Mouse (Mus musculus): ENCODE measurements around the gene Ikzf3.

Ikzf3 gene

GRCm38 (mm10) chr11:98545711-98546231 lies at the start of gene Ikzf3:
Gene Ikzf3, minus strand, starts transcription at chr11:98546031.
- DNase-seq = peak; percentile 82 to 83

- DNase-seq = no peak
Observed at GRCm38 (mm10) chr11:98595473-98595872, 49.6 kb upstream of the Ikzf3 start.

GRCm38 (mm10) chr11:98595021-98595420 lies 49.2 kb upstream of the Ikzf3 start:
- DNase-seq = no peak

- no peak for DNase-seq
Observed at GRCm38 (mm10) chr11:98590548-98591445, 45.0 kb upstream of the Ikzf3 start.

GRCm38 (mm10) chr11:98589306-98589705 lies 43.5 kb upstream of the Ikzf3 start:
- DNase-seq = no peak

GRCm38 (mm10) chr11:98588833-98589281 lies 43.0 kb upstream of the Ikzf3 start:
- no peak for DNase-seq

GRCm38 (mm10) chr11:98587684-98588546 lies 42.1 kb upstream of the Ikzf3 start:
- DNase-seq = peak; percentile 43 to 56

- peak; percentile 98 for DNase-seq
Observed at GRCm38 (mm10) chr11:98586892-98587563, 41.2 kb upstream of the Ikzf3 start, which contains the start of gene Ormdl3. Gene Ormdl3, minus strand, starts transcription at chr11:98587368.

- DNase-seq = no peak
Observed at GRCm38 (mm10) chr11:98586087-98586891, 40.5 kb upstream of the Ikzf3 start.

GRCm38 (mm10) chr11:98584629-98585177 lies 38.9 kb upstream of the Ikzf3 start:
- no peak for DNase-seq

GRCm38 (mm10) chr11:98584146-98584545 lies 38.3 kb upstream of the Ikzf3 start:
- no peak for DNase-seq

GRCm38 (mm10) chr11:98583571-98583970 lies 37.7 kb upstream of the Ikzf3 start:
- DNase-seq = peak; percentile 17 to 24

GRCm38 (mm10) chr11:98583265-98583552 lies 37.4 kb upstream of the Ikzf3 start:
- no peak for DNase-seq

GRCm38 (mm10) chr11:98582551-98583264 lies 36.9 kb upstream of the Ikzf3 start:
- no peak for DNase-seq

GRCm38 (mm10) chr11:98582030-98582388 lies 36.2 kb upstream of the Ikzf3 start:
- DNase-seq = no peak

- DNase-seq = no peak
Observed at GRCm38 (mm10) chr11:98581286-98582029, 35.6 kb upstream of the Ikzf3 start.

GRCm38 (mm10) chr11:98580301-98581121 lies 34.7 kb upstream of the Ikzf3 start:
- no peak for DNase-seq

GRCm38 (mm10) chr11:98577776-98578175 lies 31.9 kb upstream of the Ikzf3 start:
- DNase-seq = no peak

- DNase-seq = no peak
Observed at GRCm38 (mm10) chr11:98569461-98569860, 23.6 kb upstream of the Ikzf3 start.
